Mouse (Mus musculus): ENCODE results near the gene Rap1gds1.

DNA sequence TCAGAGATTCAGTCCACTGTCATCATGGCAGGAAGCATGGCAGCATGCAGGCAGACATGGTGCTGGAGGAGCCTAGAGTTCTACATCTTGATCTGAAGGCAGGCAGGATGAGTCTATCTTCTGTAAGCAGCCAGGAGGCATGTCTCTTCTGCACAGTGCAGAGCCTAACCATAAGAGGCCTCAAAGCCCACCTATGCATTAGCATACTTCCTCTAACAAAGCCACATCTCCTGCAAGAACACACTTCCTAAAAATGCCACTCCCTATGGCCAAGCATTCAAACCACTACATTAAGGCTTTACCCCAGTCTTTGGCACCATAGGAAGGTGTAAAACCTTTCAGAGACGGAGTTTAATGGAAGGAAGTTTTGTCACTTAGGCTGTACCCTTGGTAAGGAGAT lies 26.9 kb upstream of the Rap1gds1 start:
- TF ChIP-seq POLR2A (IDR thresholded peaks at IDR 0.05; ENCODE audit: insufficient read depth, low read depth, low read length) (no peak), EP300 (IDR thresholded peaks at IDR 0.05; ENCODE audit: insufficient read depth, low read depth, low read length) (no peak), CTCF (IDR thresholded peaks at IDR 0.05) (no peak)
